Mouse (Mus musculus): Measurements from ENCODE around the gene Dvl1. TPM values are rescaled to one million over a fixed set of nuclear protein-coding genes. Genes with fewer than 3 reads are reported as not detected.

Gene Dvl1
- total RNA-seq, 2 experiments from 2014 or later = 82.5 to 88.2 TPM

DNA sequence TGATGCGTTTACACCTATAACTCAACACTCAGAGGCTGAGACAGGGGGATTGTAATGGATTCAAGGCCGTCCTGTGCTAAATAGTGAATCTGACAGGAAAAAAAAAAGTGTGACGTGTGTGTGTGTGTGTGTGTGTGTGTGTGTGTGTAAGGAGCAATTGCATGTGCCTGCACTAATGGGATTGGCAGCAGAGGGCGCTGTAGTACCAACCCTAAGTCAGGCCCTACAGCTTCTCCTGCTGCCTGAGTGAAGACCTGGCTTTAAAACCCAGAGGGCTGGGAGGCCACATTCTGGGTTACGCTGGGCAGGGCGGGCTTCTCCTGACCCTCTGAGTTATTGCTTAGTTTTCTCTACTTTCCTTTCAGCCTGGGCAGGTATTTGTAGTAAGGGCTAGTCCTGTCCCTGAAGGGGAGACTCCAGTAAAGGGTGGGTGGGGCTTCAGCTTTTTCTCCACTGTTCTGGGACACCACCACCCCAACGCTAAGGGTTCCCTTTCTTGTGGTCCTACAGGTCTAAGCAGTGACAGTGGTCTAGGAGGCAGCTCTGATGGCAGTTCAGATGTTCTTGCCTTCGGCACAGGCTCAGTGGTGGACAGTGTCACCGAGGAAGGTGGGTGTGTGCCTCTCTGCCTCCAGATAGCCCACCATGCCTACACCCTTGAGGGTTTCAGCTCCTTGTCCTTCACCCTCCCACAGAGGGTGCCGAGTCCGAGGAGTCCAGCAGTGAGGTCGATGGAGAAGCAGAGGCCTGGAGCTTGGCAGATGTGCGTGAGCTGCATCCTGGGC is 57.3 kb downstream of the Dvl1 start:
- peak; percentile 48 for DNase-seq
- intact Hi-C loops (cut with DNase I) = no loop called here

DNA sequence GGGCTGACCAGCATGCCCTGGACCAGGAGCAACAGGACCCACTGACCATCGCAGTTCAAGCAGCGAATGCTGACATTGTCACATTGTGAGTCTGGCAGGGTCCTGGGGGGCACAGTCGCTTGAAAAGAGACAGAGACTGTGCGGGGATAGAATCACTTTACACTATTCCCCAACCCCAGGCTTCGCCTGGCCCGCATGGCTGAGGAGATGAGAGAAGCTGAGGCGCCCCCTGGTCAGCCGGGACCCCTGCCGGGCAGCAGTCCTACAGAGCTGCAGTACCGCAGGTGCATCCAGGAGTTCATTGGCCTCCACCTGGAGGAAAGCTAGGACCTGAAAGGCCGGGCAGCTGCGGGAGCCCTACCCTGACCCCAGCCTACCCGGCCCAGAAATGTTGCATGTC is 58.4 kb downstream of the Dvl1 start:
- no peak for DNase-seq
- intact Hi-C loops (cut with DNase I) = no loop called here

DNA sequence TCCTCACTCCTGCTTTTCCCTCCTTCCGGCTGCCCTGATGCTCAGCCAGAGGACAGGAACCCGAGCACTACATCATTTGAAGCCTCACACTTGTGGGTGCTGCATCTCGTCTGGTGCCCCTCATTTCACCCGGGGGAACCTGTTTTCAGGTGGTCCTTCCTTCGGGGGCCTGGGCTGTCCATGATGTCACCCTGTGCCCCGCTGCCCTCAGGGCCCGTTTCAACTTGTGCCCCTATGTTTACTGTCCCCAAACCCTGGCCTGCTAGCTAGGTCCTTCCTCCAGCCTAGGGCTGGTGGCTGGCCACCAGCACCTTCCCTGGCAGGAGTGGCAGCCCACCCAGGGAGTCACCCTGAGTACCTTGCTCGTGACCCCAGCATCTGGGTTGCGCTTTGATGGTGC is 58.9 kb downstream of the Dvl1 start:
- DNase-seq = no peak
- intact Hi-C loops (cut with DNase I) = no loop called here

DNA sequence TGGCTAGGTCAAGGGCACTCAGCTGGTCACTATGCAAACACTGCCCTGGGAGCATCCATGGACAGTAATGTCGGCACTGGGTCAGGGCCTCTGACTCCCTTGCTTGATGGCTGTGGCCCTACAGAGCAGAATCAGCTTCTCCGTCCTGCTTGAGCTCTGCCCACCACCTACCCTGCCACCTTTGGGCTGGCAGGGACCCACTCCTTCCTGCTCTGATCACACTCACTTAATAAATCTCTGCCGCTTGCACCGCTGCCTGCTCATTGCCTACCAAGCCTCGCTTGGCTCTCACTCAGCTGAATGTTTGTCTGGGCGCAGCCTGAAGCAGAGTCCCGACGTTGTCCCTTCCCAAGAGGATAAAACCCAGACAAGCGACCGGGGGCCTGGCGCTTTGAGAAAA is 59.8 kb downstream of the Dvl1 start:
- DNase-seq = no peak
- intact Hi-C loops (cut with DNase I) = no loop called here

DNA sequence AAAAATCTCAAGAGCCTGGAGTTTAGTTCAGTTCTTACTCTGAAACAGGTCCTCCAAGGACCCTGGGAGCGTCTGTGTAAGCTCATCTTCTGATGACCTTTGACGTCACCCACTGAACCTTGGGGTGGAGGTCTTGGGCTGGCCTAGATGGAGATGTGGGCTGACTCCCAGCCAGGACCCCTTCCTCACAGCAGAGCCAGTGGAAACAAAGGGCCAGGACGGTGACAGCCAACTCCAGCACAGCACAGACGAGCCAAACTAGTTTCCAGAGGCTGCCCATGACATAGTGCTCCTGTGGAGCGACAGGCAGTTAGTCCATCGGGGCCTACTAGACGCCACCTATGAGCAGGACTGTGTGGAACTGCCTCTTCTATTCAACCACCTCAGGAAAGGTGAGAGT is 61.1 kb downstream of the Dvl1 start:
- no peak for DNase-seq
- intact Hi-C loops (cut with DNase I) = no loop called here

DNA sequence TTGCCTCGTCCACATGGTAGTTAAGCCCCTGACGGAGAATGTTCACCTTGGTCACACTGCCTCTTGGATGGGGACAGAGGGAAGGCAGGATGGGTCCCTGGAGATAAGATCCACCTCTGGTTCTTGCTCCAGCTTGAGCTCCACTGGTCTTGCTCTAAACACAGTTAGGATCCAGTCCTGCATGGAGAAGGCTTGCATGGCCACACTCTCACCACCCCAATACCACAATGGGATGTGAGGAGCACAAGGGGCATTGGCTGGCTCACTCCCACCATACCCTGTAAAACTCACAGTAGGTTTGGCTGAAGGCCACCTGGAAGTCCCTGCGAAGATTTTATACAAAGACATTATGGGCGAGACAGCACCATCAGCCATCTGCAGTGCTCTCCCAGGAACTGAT is 61.5 kb downstream of the Dvl1 start:
- DNase-seq = no peak
- intact Hi-C loops (cut with DNase I) = no loop called here

Other genes starting within 250 kb of the Dvl1 start
- gene Slc35e2, start 246.0 kb upstream of the Dvl1 start, total RNA-seq (2021) = 10 to 100 TPM; 39.1 to 40.6 TPM
- 10 to 100 TPM; 55.5 to 60.6 TPM for gene Cdk11b, start 222.5 kb upstream of the Dvl1 start, total RNA-seq (2021)
- not detected for gene Gm10563, start 202.0 kb upstream of the Dvl1 start, total RNA-seq (2021)
- gene Mmp23, start 194.0 kb upstream of the Dvl1 start, total RNA-seq (2021) = 1 to 10 TPM; 3.9 to 4.8 TPM
- 100 to 1,000 TPM in 1 of 2 experiments, 10 to 100 TPM in 1; 91.0 to 105 TPM for gene Mib2, start 178.2 kb upstream of the Dvl1 start, total RNA-seq (2021)
- gene Fndc10, start 153.1 kb upstream of the Dvl1 start, total RNA-seq (2021) = 10 to 100 TPM; 20.3 to 22.0 TPM
- 10 to 100 TPM; 82.1 to 83.7 TPM for gene Ssu72, start 142.6 kb upstream of the Dvl1 start, total RNA-seq (2021)
- 10 to 100 TPM; 41.0 to 44.8 TPM for gene Tmem240, start 112.6 kb upstream of the Dvl1 start, total RNA-seq (2021)
- gene Atad3a, start 86.3 kb upstream of the Dvl1 start, total RNA-seq (2021) = 10 to 100 TPM; 64.8 to 69.8 TPM
- 10 to 100 TPM; 15.6 to 16.4 TPM for gene Vwa1, start 72.7 kb upstream of the Dvl1 start, total RNA-seq (2021)
- 1 to 10 TPM; 1.3 TPM for gene Tmem88b, start 61.5 kb upstream of the Dvl1 start, total RNA-seq (2021)
- gene Ankrd65, start 57.0 kb upstream of the Dvl1 start, total RNA-seq (2021) = not detected
- 100 to 1,000 TPM; 102 to 104 TPM for gene Mrpl20, start 44.5 kb upstream of the Dvl1 start, total RNA-seq (2021)
- gene Ccnl2, start 34.9 kb upstream of the Dvl1 start, total RNA-seq (2021) = 10 to 100 TPM; 84.1 to 85.0 TPM
- 10 to 100 TPM; 59.7 to 62.7 TPM for gene Aurkaip1, start 16.1 kb upstream of the Dvl1 start, total RNA-seq (2021)
- gene Mxra8, start 7.7 kb upstream of the Dvl1 start, total RNA-seq (2021) = 10 to 100 TPM; 15.0 to 15.1 TPM
- under 1 TPM; 0.28 to 0.32 TPM for gene Tas1r3, start 16.0 kb downstream of the Dvl1 start, total RNA-seq (2021)
- 10 to 100 TPM; 26.6 to 27.5 TPM for gene Cptp, start 22.0 kb downstream of the Dvl1 start, total RNA-seq (2021)
- gene Ints11, start 22.1 kb downstream of the Dvl1 start, total RNA-seq (2021) = 10 to 100 TPM; 44.1 to 54.7 TPM
- 10 to 100 TPM; 62.3 to 68.1 TPM for gene Pusl1, start 44.4 kb downstream of the Dvl1 start, total RNA-seq (2021)
- gene Acap3, start 44.4 kb downstream of the Dvl1 start, total RNA-seq (2021) = 100 to 1,000 TPM; 164 to 168 TPM
- gene Ube2j2, start 96.4 kb downstream of the Dvl1 start, total RNA-seq (2021) = 100 to 1,000 TPM in 1 of 2 experiments, 10 to 100 TPM in 1; 96.0 to 101 TPM
- 10 to 100 TPM; 12.0 to 14.8 TPM for gene C1qtnf12, start 114.9 kb downstream of the Dvl1 start, total RNA-seq (2021)
- 10 to 100 TPM; 12.9 to 13.7 TPM for gene B3galt6, start 145.2 kb downstream of the Dvl1 start, total RNA-seq (2021)
- 100 to 1,000 TPM; 111 to 112 TPM for gene Sdf4, start 145.5 kb downstream of the Dvl1 start, total RNA-seq (2021)
- gene Tnfrsf4, start 166.4 kb downstream of the Dvl1 start, total RNA-seq (2021) = 1 to 10 TPM; 1.3 to 1.5 TPM
- not detected for gene Tnfrsf18, start 178.8 kb downstream of the Dvl1 start, total RNA-seq (2021)
- not detected for gene Ttll10, start 212.0 kb downstream of the Dvl1 start, total RNA-seq (2021)